Mouse (Mus musculus): ENCODE results near the gene Nucb1. TPM values are rescaled to one million over a fixed set of nuclear protein-coding genes. Genes with fewer than 3 reads are reported as not detected.
A peak's percentile ranks its signal among the peaks of the same experiment; 100 is the strongest.

Gene Nucb1
- total and polyA plus RNA-seq, 2 experiments from 2014 or later, result 137 TPM

- no peak for TF ChIP-seq CTCF (IDR thresholded peaks at IDR 0.05)
- H3K36me3 ChIP-seq (ENCODE audit: insufficient read depth, low read length), result peaks cover 30% of the 10 kb centered on the region
- H3K9me3 ChIP-seq (ENCODE audit: low read length), result no peaks in the 10 kb centered on the region
- H3K27me3 ChIP-seq (ENCODE audit: insufficient read depth, low read length), result no peaks in the 10 kb centered on the region
- no peak overlapping the region for H3K4me3 ChIP-seq (ENCODE audit: low read depth, low read length)
- peaks cover 10% of the 10 kb centered on the region for H3K4me1 ChIP-seq (ENCODE audit: insufficient read depth, low read length)
- DNase-seq (ENCODE audit: low spot score) (no peak), ATAC-seq (ENCODE audit: low FRiP score) (no peak)
- peak overlapping the region; percentile 47; the same call in 1 of the 2 replicates for H3K27ac ChIP-seq (ENCODE audit: low read depth, low read length)
- peak overlapping the region; percentile 74; the same call in 1 of the 2 replicates for H3K4me2 ChIP-seq (ENCODE audit: low read depth, low read length, poor library complexity, severe bottlenecking)
- WGBS, result 53% methylated on average over 9 of the region's 9 CpGs
- H3K9ac ChIP-seq (replicated peaks; ENCODE audit: low read length, poor library complexity, severe bottlenecking), result 0 out of 2 replicates have a peak overlapping the region, but pooled peaks have one; percentile 33
These were observed 53.4 kb downstream of the Nucb1 start for GRCm38 (mm10) chr7:45456721-45457203.

GRCm38 (mm10) chr7:45455932-45456696 lies 54.1 kb downstream of the Nucb1 start:
- H3K27me3 ChIP-seq (ENCODE audit: insufficient read depth, low read length), result no peaks in the 10 kb centered on the region
- H3K4me3 ChIP-seq (ENCODE audit: low read depth, low read length), result no peak overlapping the region
- DNase-seq (ENCODE audit: low spot score) (no peak), ATAC-seq (ENCODE audit: low FRiP score) (no peak)
- no peak for TF ChIP-seq CTCF (IDR thresholded peaks at IDR 0.05)
- no peak overlapping the region for H3K9ac ChIP-seq (replicated peaks; ENCODE audit: low read length, poor library complexity, severe bottlenecking)
- peaks cover 27% of the 10 kb centered on the region for H3K36me3 ChIP-seq (ENCODE audit: insufficient read depth, low read length)
- no peak overlapping the region for H3K27ac ChIP-seq (ENCODE audit: low read depth, low read length)
- 83% methylated on average over 13 of the region's 13 CpGs for WGBS
- H3K4me2 ChIP-seq (ENCODE audit: low read depth, low read length, poor library complexity, severe bottlenecking), result no peak overlapping the region; the same call in 1 of the 2 replicates
- H3K9me3 ChIP-seq (ENCODE audit: low read length), result no peaks in the 10 kb centered on the region
- peaks cover 10% of the 10 kb centered on the region for H3K4me1 ChIP-seq (ENCODE audit: insufficient read depth, low read length)

GRCm38 (mm10) chr7:45454971-45455370 lies 55.2 kb downstream of the Nucb1 start:
- peaks cover 10% of the 10 kb centered on the region for H3K4me1 ChIP-seq (ENCODE audit: insufficient read depth, low read length)
- no peak for DNase-seq (ENCODE audit: low spot score)
- no peaks in the 10 kb centered on the region for H3K27me3 ChIP-seq (ENCODE audit: insufficient read depth, low read length)
- no peak for ATAC-seq (ENCODE audit: low FRiP score)
- no peak overlapping the region for H3K4me2 ChIP-seq (ENCODE audit: low read depth, low read length, poor library complexity, severe bottlenecking)
- H3K27ac ChIP-seq (ENCODE audit: low read depth, low read length), result no peak overlapping the region
- H3K4me3 ChIP-seq (ENCODE audit: low read depth, low read length), result no peak overlapping the region
- no peak for TF ChIP-seq CTCF (IDR thresholded peaks at IDR 0.05)
- H3K9ac ChIP-seq (replicated peaks; ENCODE audit: low read length, poor library complexity, severe bottlenecking), result no peak overlapping the region
- H3K9me3 ChIP-seq (ENCODE audit: low read length), result no peaks in the 10 kb centered on the region
- 88% methylated on average over 15 of the region's 15 CpGs for WGBS
- H3K36me3 ChIP-seq (ENCODE audit: insufficient read depth, low read length), result peaks cover 27% of the 10 kb centered on the region

GRCm38 (mm10) chr7:45451344-45451982 lies 58.7 kb downstream of the Nucb1 start:
- H3K4me3 ChIP-seq (ENCODE audit: low read depth, low read length), result no peak overlapping the region
- DNase-seq (ENCODE audit: low spot score) (peak; percentile 85), ATAC-seq (ENCODE audit: low FRiP score) (peak; percentile 45; the same call in 1 of the 2 replicates)
- no peak overlapping the region for H3K4me2 ChIP-seq (ENCODE audit: low read depth, low read length, poor library complexity, severe bottlenecking)
- H3K9me3 ChIP-seq (ENCODE audit: low read length), result no peaks in the 10 kb centered on the region
- H3K27ac ChIP-seq (ENCODE audit: low read depth, low read length), result no peak overlapping the region; the same call in 1 of the 2 replicates
- TF ChIP-seq CTCF (IDR thresholded peaks at IDR 0.05), result peak; percentile 84
- no peaks in the 10 kb centered on the region for H3K27me3 ChIP-seq (ENCODE audit: insufficient read depth, low read length)
- peaks cover 31% of the 10 kb centered on the region for H3K36me3 ChIP-seq (ENCODE audit: insufficient read depth, low read length)
- 49% methylated on average over 23 of the region's 23 CpGs for WGBS
- H3K9ac ChIP-seq (replicated peaks; ENCODE audit: low read length, poor library complexity, severe bottlenecking), result no peak overlapping the region
- H3K4me1 ChIP-seq (ENCODE audit: insufficient read depth, low read length), result no peaks in the 10 kb centered on the region; the same call in 1 of the 2 replicates

GRCm38 (mm10) chr7:45449974-45450373 lies 60.2 kb downstream of the Nucb1 start:
- Histone ChIP-seq H3K4me3 (ENCODE audit: low read depth, low read length) (no peak overlapping the region), H3K36me3 (ENCODE audit: insufficient read depth, low read length) (peaks cover 20% of the 10 kb centered on the region), H3K4me2 (ENCODE audit: low read depth, low read length, poor library complexity, severe bottlenecking) (no peak overlapping the region), H3K27me3 (ENCODE audit: insufficient read depth, low read length) (no peaks in the 10 kb centered on the region), H3K9ac (replicated peaks; ENCODE audit: low read length, poor library complexity, severe bottlenecking) (no peak overlapping the region), H3K27ac (ENCODE audit: low read depth, low read length) (no peak overlapping the region), H3K9me3 (ENCODE audit: low read length) (no peaks in the 10 kb centered on the region), H3K4me1 (ENCODE audit: insufficient read depth, low read length) (no peaks in the 10 kb centered on the region)
- WGBS, result 96% methylated on average over 1 of the region's 1 CpGs
- ATAC-seq (ENCODE audit: low FRiP score) (no peak), DNase-seq (ENCODE audit: low spot score) (no peak)
- no peak for TF ChIP-seq CTCF (IDR thresholded peaks at IDR 0.05)
